Mouse (Mus musculus) MEL (cell line): ENCODE measurements around the gene Cyp27a1. TPM values are rescaled to one million over a fixed set of nuclear protein-coding genes. Genes with fewer than 3 reads are reported as not detected.

ENCODE experiments used
- DNase-seq: peaks from one replicate; pipeline ENCODE4 v3.0.0; 2011; ENCODE audit warnings: low read depth, low spot score
- H3K27ac ChIP-seq: 2 replicates; pipeline ENCODE4 v1.5.1; 2012; ENCODE audit warnings: low read depth, mild to moderate bottlenecking, control low read depth, low read length, moderate library complexity; ENCODE audit not compliant: control insufficient read depth
- H3K27me3 ChIP-seq, 2 experiments: fragments of 150-350 bp in 1 of 2; sonication (generic) in 1 of 2; 2 replicates each; pipeline ENCODE4 v1.6.1; 2012; ENCODE audit warnings: low read length in 2 of 2, mild to moderate bottlenecking in 2 of 2, improper control_type of control experiment in 1 of 2, moderate library complexity in 1 of 2; ENCODE audit not compliant: insufficient read depth in 2 of 2, control insufficient read depth in 1 of 2
- H3K36me3 ChIP-seq, 2 experiments: 2 replicates each; pipeline ENCODE4 v1.6.1; 2012 to 2014; ENCODE audit warnings: low read length in 2 of 2, improper control_type of control experiment in 1 of 2, inconsistent platforms in 1 of 2, mild to moderate bottlenecking in 1 of 2; ENCODE audit not compliant: insufficient read depth in 2 of 2, control insufficient read depth in 1 of 2
- H3K4me1 ChIP-seq, 2 experiments: fragments of 150-350 bp in 1 of 2; sonication (generic) in 1 of 2; 2 replicates each; pipeline ENCODE4 v1.6.1; 2012; ENCODE audit warnings: low read length in 2 of 2, improper control_type of control experiment in 1 of 2, mild to moderate bottlenecking in 1 of 2; ENCODE audit not compliant: insufficient read depth in 2 of 2, control insufficient read depth in 1 of 2
- H3K4me3 ChIP-seq, 2 experiments: fragments of 150-350 bp in 1 of 2; sonication (generic) in 1 of 2; 2 replicates each; pipeline ENCODE4 v1.5.1; 2012; ENCODE audit warnings: low read depth in 2 of 2, low read length in 2 of 2, mild to moderate bottlenecking in 2 of 2, moderate library complexity in 2 of 2, control low read depth in 1 of 2, improper control_type of control experiment in 1 of 2; ENCODE audit not compliant: control insufficient read depth in 1 of 2, insufficient read depth in 1 of 2
- H3K79me2 ChIP-seq: 2 replicates; pipeline ENCODE4 v1.6.1; 2012; ENCODE audit warnings: mild to moderate bottlenecking, low read length, moderate library complexity; ENCODE audit not compliant: control insufficient read depth, poor library complexity, insufficient read depth
- H3K9ac ChIP-seq: 2 replicates; pipeline ENCODE4 v1.6.1; 2012; ENCODE audit warnings: low read depth, mild to moderate bottlenecking, control low read depth, low read length, moderate library complexity; ENCODE audit not compliant: control insufficient read depth, poor library complexity, severe bottlenecking
- H3K9me3 ChIP-seq: fragments of 150-350 bp; sonication (generic); replicated peaks from 2 replicates; pipeline ENCODE4 v1.6.1; 2012; ENCODE audit warnings: mild to moderate bottlenecking, low read length, improper control_type of control experiment, moderate library complexity; ENCODE audit not compliant: insufficient read depth
- BHLHE40 ChIP-seq: IDR thresholded peaks from 2 replicates; pipeline ENCODE4 v1.6.1; 2012; ENCODE audit warnings: low read depth, mild to moderate bottlenecking, inconsistent platforms, low read length, improper control_type of control experiment, borderline replicate concordance
- CHD1 ChIP-seq: IDR thresholded peaks from 2 replicates; pipeline ENCODE4 v1.6.1; 2012; ENCODE audit warnings: low read depth, mild to moderate bottlenecking, inconsistent platforms, low read length, improper control_type of control experiment
- CHD2 ChIP-seq: IDR thresholded peaks from 2 replicates; pipeline ENCODE4 v1.6.1; 2011; ENCODE audit warnings: low read length, improper control_type of control experiment
- CTCF ChIP-seq, 3 experiments: IDR thresholded peaks in 2 of 3; conservative IDR thresholded peaks in 1 of 3; 2 replicates each; pipeline ENCODE4 v1.5.1; 2011 to 2012; ENCODE audit warnings: low read length in 3 of 3, low read depth in 2 of 3, mild to moderate bottlenecking in 2 of 3, improper control_type of control experiment in 1 of 3, inconsistent platforms in 1 of 3, mixed read lengths in 1 of 3, moderate library complexity in 1 of 3; ENCODE audit not compliant: control insufficient read depth in 1 of 3, insufficient read depth in 1 of 3, poor library complexity in 1 of 3, severe bottlenecking in 1 of 3
- ELF1 ChIP-seq: IDR thresholded peaks from 2 replicates; pipeline ENCODE4 v1.6.1; 2014; ENCODE audit warnings: low read depth, mild to moderate bottlenecking, inconsistent platforms, low read length, improper control_type of control experiment, moderate library complexity
- GABPA ChIP-seq: IDR thresholded peaks from 2 replicates; pipeline ENCODE4 v1.6.1; 2012; ENCODE audit warnings: low read depth, mild to moderate bottlenecking, inconsistent platforms, low read length, improper control_type of control experiment, moderate library complexity
- JUND ChIP-seq: IDR thresholded peaks from 2 replicates; pipeline ENCODE4 v1.6.1; 2011; ENCODE audit warnings: low read depth, mild to moderate bottlenecking, improper control_type of control experiment, low read length
- MAX ChIP-seq: IDR thresholded peaks from 2 replicates; pipeline ENCODE4 v1.6.1; 2011; ENCODE audit warnings: low read length, improper control_type of control experiment
- MEF2A ChIP-seq: IDR thresholded peaks from 2 replicates; pipeline ENCODE4 v1.6.1; 2014; ENCODE audit warnings: low read depth, mild to moderate bottlenecking, inconsistent platforms, low read length, improper control_type of control experiment; ENCODE audit not compliant: poor library complexity, insufficient replicate concordance, severe bottlenecking; ENCODE audit errors: extremely low read depth
- TCF12 ChIP-seq: IDR thresholded peaks from 2 replicates; pipeline ENCODE4 v1.6.1; 2014; ENCODE audit warnings: low read depth, mild to moderate bottlenecking, inconsistent platforms, low read length, improper control_type of control experiment, moderate library complexity
- USF1 ChIP-seq: IDR thresholded peaks from 2 replicates; pipeline ENCODE4 v1.6.1; 2014; ENCODE audit warnings: low read depth, mild to moderate bottlenecking, inconsistent platforms, low read length, improper control_type of control experiment, moderate library complexity
- ZKSCAN1 ChIP-seq: IDR thresholded peaks from 2 replicates; pipeline ENCODE4 v1.6.1; 2012; ENCODE audit warnings: low read depth, mild to moderate bottlenecking, inconsistent platforms, low read length, improper control_type of control experiment, moderate library complexity
- polyA plus RNA-seq, 2 experiments: library from polyadenylated mRNA; stranded (reverse) in 1 of 2; unstranded in 1 of 2; fragments of >175 nt in 1 of 2; fragments of >200 nt in 1 of 2; gene quantifications; 2 replicates each; pipeline versions ENCODE4 v1.2.1 to v1.2.4; 2012; ENCODE audit warnings: low replicate concordance in 2 of 2, low read depth in 1 of 2; ENCODE audit not compliant: insufficient read length in 2 of 2, insufficient read depth in 1 of 2, missing spikeins in 1 of 2
- total RNA-seq: library from RNA; depleted of rRNA; stranded (reverse); fragments of 300-350 nt; gene quantifications from 2 replicates; pipeline ENCODE4 v1.2.3, GENCODE M21; 2012; rRNA removed

Gene Cyp27a1
- total and polyA plus RNA-seq, 3 experiments = not detected

DNA sequence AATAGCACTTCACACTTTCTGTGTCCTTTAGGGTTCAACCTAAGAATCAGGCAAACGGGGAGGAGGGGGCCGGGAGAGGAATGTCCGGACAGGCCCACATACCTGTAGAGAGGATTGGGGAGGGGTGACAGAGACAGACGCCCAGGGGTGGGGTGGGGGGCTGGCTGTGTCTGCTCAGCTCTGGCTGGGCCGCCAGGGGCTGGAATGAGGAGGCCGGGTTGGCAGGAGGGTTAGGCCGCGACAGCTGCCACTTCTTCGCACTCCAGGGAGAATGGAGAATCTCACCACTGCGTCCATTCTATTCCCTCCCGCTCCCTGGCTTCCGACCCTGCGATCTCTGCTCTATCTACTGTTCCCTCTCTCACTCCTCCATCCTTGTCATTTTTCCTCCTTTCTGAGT is 70.2 kb downstream of the Cyp27a1 start:
- no peak overlapping the region for H3K27ac ChIP-seq
- no peaks in the 10 kb centered on the region for H3K79me2 ChIP-seq
- H3K36me3 ChIP-seq = no peaks in the 10 kb centered on the region
- no peak for DNase-seq
- H3K9me3 ChIP-seq = no peaks in the 10 kb centered on the region
- H3K4me3 ChIP-seq = no peak overlapping the region
- H3K27me3 ChIP-seq = peaks cover 1 to 4% of the 10 kb centered on the region in 2 experiments; a peak in 3 of 4 replicates
- no peak for TF ChIP-seq USF1
- TF ChIP-seq MAX = no peak
- TF ChIP-seq MEF2A = no peak
- no peak for TF ChIP-seq BHLHE40
- no peak for TF ChIP-seq ZKSCAN1
- no peak for TF ChIP-seq ELF1
- no peak for TF ChIP-seq GABPA
- TF ChIP-seq CHD2 = no peak
- TF ChIP-seq TCF12 = no peak
- TF ChIP-seq JUND = no peak
- no peaks in the 10 kb centered on the region for H3K4me1 ChIP-seq
- no peak overlapping the region for H3K9ac ChIP-seq

DNA sequence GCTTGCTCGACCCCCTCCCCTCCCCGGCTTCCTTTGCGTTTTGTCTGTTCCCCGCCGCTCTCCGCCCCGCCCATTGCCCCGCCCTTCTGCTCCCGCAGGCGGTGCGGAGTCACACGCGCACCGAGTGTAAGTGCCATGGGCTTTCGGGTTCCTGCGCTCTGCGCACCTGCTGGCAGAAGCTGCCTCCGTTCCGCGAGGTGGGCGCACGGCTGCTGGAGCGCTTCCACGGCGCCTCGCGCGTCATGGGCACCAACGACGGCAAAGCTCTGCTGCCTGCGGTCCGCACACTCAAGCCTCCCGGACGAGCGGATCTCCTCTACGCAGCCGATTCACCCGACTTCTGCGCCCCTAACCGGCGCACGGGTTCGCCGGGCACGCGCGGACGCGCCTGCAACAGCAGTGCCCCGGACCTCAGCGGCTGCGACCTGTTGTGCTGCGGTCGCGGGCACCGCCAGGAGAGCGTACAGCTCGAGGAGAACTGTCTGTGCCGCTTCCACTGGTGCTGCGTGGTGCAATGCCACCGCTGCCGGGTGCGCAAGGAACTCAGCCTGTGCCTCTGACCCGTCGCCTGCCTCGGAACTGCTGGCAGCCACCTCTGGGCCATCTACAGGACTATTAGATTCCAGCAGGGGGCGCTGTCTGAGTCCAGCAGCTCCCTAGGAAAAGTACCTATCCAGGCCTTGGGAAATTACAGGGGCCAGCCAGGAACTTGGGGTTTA is 70.8 kb downstream of the Cyp27a1 start:
- Histone ChIP-seq H3K9ac (no peak overlapping the region), H3K4me1 (no peaks in the 10 kb centered on the region), H3K36me3 (no peaks in the 10 kb centered on the region), H3K9me3 (no peaks in the 10 kb centered on the region), H3K4me3 (no peak overlapping the region), H3K27ac (no peak overlapping the region), H3K27me3 (peaks cover 0 to 4% of the 10 kb centered on the region in 2 experiments; a peak in 3 of 4 replicates), H3K79me2 (no peaks in the 10 kb centered on the region)
- DNase-seq = no peak
- TF ChIP-seq CTCF (IDR thresholded peaks at IDR 0.05 in 2 of 3, conservative IDR thresholded peaks at IDR 0.05 in 1 of 3; ENCODE audit: control insufficient read depth in 1 of 3, insufficient read depth in 1 of 3, low read depth in 2 of 3, low read length in 3 of 3, poor library complexity in 1 of 3, severe bottlenecking in 1 of 3) (peak; percentile 25 to 53 (median 42); a peak in 4 of 6 replicates), CHD1 (no peak)

Other genes with a start within 250 kb of the Cyp27a1 start
- gene Cnot9, start 207.5 kb upstream of the Cyp27a1 start, total RNA-seq = 62.7 and 65.1 TPM in 2 replicates
- gene Cnot9, start 207.5 kb upstream of the Cyp27a1 start, polyA plus RNA-seq = 10 to 100 TPM in 1 of 2 experiments, not detected in 1; 85.0 TPM
- gene Plcd4, start 170.7 kb upstream of the Cyp27a1 start, total RNA-seq = 0.13 and 0.15 TPM in 2 replicates
- under 1 TPM in 1 of 2 experiments, not detected in 1; 0.77 TPM for gene Plcd4, start 170.7 kb upstream of the Cyp27a1 start, polyA plus RNA-seq
- 24.0 and 27.7 TPM in 2 replicates for gene Usp37, start 169.3 kb upstream of the Cyp27a1 start, total RNA-seq
- gene Usp37, start 169.3 kb upstream of the Cyp27a1 start, polyA plus RNA-seq = 10 to 100 TPM; 17.8 to 77.6 TPM
- gene Zfp142, start 125.3 kb upstream of the Cyp27a1 start, total RNA-seq = 9.2 and 10.6 TPM in 2 replicates
- 10 to 100 TPM in 1 of 2 experiments, not detected in 1; 21.8 TPM for gene Zfp142, start 125.3 kb upstream of the Cyp27a1 start, polyA plus RNA-seq
- 24.5 and 27.7 TPM in 2 replicates for gene Bcs1l, start 125.3 kb upstream of the Cyp27a1 start, total RNA-seq
- 10 to 100 TPM in 1 of 2 experiments, not detected in 1; 35.0 TPM for gene Bcs1l, start 125.3 kb upstream of the Cyp27a1 start, polyA plus RNA-seq
- 26.2 and 32.4 TPM in 2 replicates for gene Rnf25, start 112.2 kb upstream of the Cyp27a1 start, total RNA-seq
- gene Rnf25, start 112.2 kb upstream of the Cyp27a1 start, polyA plus RNA-seq = 10 to 100 TPM in 1 of 2 experiments, not detected in 1; 49.7 TPM
- 0.23 and 0.26 TPM in 2 replicates for gene Stk36, start 112.1 kb upstream of the Cyp27a1 start, total RNA-seq
- gene Stk36, start 112.1 kb upstream of the Cyp27a1 start, polyA plus RNA-seq = under 1 TPM in 1 of 2 experiments, not detected in 1; 0.89 TPM
- gene Ttll4, start 51.8 kb upstream of the Cyp27a1 start, total RNA-seq = 27.8 and 31.1 TPM in 2 replicates
- 10 to 100 TPM in 1 of 2 experiments, not detected in 1; 85.9 TPM for gene Ttll4, start 51.8 kb upstream of the Cyp27a1 start, polyA plus RNA-seq
- gene Prkag3, start 35.6 kb downstream of the Cyp27a1 start, total RNA-seq = not detected in 2 replicates
- under 1 TPM in 1 of 2 experiments, not detected in 1; 0.03 TPM for gene Prkag3, start 35.6 kb downstream of the Cyp27a1 start, polyA plus RNA-seq
- 0.20 TPM in 1 of 2 replicates, not detected in the other for gene Wnt6, start 58.3 kb downstream of the Cyp27a1 start, total RNA-seq
- not detected for gene Wnt6, start 58.3 kb downstream of the Cyp27a1 start, polyA plus RNA-seq
- gene Wnt10a, start 77.9 kb downstream of the Cyp27a1 start, total RNA-seq = not detected in 2 replicates
- gene Wnt10a, start 77.9 kb downstream of the Cyp27a1 start, polyA plus RNA-seq = not detected
- gene Cdk5r2, start 141.4 kb downstream of the Cyp27a1 start, total RNA-seq = not detected in 2 replicates
- gene Cdk5r2, start 141.4 kb downstream of the Cyp27a1 start, polyA plus RNA-seq = not detected
- gene Fev, start 171.8 kb downstream of the Cyp27a1 start, total RNA-seq = not detected in 2 replicates
- not detected for gene Fev, start 171.8 kb downstream of the Cyp27a1 start, polyA plus RNA-seq
- not detected in 2 replicates for gene Cryba2, start 179.6 kb downstream of the Cyp27a1 start, total RNA-seq
- gene Cryba2, start 179.6 kb downstream of the Cyp27a1 start, polyA plus RNA-seq = not detected
- gene Cfap65, start 222.0 kb downstream of the Cyp27a1 start, total RNA-seq = not detected in 2 replicates
- not detected for gene Cfap65, start 222.0 kb downstream of the Cyp27a1 start, polyA plus RNA-seq
- gene Ihh, start 238.1 kb downstream of the Cyp27a1 start, total RNA-seq = 0.04 TPM in 1 of 2 replicates, not detected in the other
- under 1 TPM in 1 of 2 experiments, not detected in 1; 0.07 TPM for gene Ihh, start 238.1 kb downstream of the Cyp27a1 start, polyA plus RNA-seq